In genomic region chr11:112175302-112175701, GRCm38 (mm10) we compare ENCODE assay signal across 22 mouse cellular contexts.
"Had no signal": no experiment of that assay in that cellular context is flagged by ENCODE, and none has a peak within 500 bp of the region (broad histone marks: within the 10 kb centered on the region; RNA-seq: fewer than 3 reads in every experiment).

No protein-coding gene starts in this region.

- H3K9me3 ChIP-seq: intestine, embryonic 15.5 days; midbrain, embryonic 10.5 days; midbrain, embryonic 13.5 days had no signal

- H3K4me3 ChIP-seq: intestine, embryonic 15.5 days; layer of hippocampus, adult 2 months; midbrain, embryonic 10.5 days; midbrain, embryonic 13.5 days; myocyte had no signal

- H3K4me2 ChIP-seq: intestine, embryonic 15.5 days; liver, embryonic 11.5 days; lung, embryonic 14.5 days; midbrain, embryonic 13.5 days had no signal

- H3K9ac ChIP-seq: intestine, embryonic 15.5 days; liver, embryonic 14.5 days; liver, postnatal 0 days; lung, embryonic 14.5 days; midbrain, embryonic 13.5 days had no signal

- H3K4me1 ChIP-seq: intestine, embryonic 15.5 days; midbrain, embryonic 10.5 days; midbrain, embryonic 13.5 days had no signal

- H3K36me3 ChIP-seq: intestine, embryonic 15.5 days; midbrain, embryonic 10.5 days; midbrain, embryonic 13.5 days had no signal

- DNase-seq: kidney, adult 18-20 months; kidney, adult 9 months; kidney, postnatal 4 days; layer of hippocampus, adult 9-11 months; liver, postnatal 0 days; lung, embryonic 14.5 days; right cerebral cortex, adult 18-20 months; right cerebral cortex, postnatal 14 days; right cerebral cortex, postnatal 4 days; thymus, adult 2 months; thymus, postnatal 14 days had no signal

- ATAC-seq: intestine, embryonic 15.5 days; liver, postnatal 0 days; lung, postnatal 0 days; midbrain, embryonic 13.5 days; midbrain, embryonic 16.5 days had no signal

- H3K27me3 ChIP-seq: intestine, embryonic 15.5 days; midbrain, embryonic 13.5 days had no signal

- H3K27ac ChIP-seq: intestine, embryonic 15.5 days; layer of hippocampus, adult 2 months; liver, embryonic 14.5 days; macrophage; midbrain, embryonic 10.5 days; midbrain, embryonic 13.5 days; stomach, postnatal 0 days had no signal
